Mouse (Mus musculus) forebrain, embryonic 15.5 days (tissue): ENCODE data around the gene Palm3. TPM values are rescaled to one million over a fixed set of nuclear protein-coding genes. Genes with fewer than 3 reads are reported as not detected.
"Not testable (repeated sequence)": the region's sequence is repeated elsewhere in the genome, so short reads cannot be mapped to it uniquely, and the experiment has no call there.

Source experiments
- ATAC-seq: fragments of 200-750 bp; cut with Nextera tagmentation; replicated peaks from 2 replicates; pipeline ENCODE4 v1.8.0; 2017; ENCODE audit warnings: mild to moderate bottlenecking, moderate TSS enrichment, moderate library complexity
- H3K27ac ChIP-seq: fragments of 300-500 bp; sonication (generic); replicated peaks from 2 replicates; pipeline ENCODE4 v1.5.1; 2015; ENCODE audit warnings: mild to moderate bottlenecking, inconsistent platforms
- H3K27me3 ChIP-seq: fragments of 300-500 bp; sonication (generic); 2 replicates; pipeline ENCODE4 v1.6.1; 2015; ENCODE audit warnings: inconsistent platforms
- H3K36me3 ChIP-seq: fragments of 300-500 bp; sonication (generic); 2 replicates; pipeline ENCODE4 v1.6.1; 2015; ENCODE audit warnings: mild to moderate bottlenecking, inconsistent platforms
- H3K4me1 ChIP-seq: fragments of 300-500 bp; sonication (generic); 2 replicates; pipeline ENCODE4 v1.6.1; 2015; ENCODE audit warnings: inconsistent platforms
- H3K4me2 ChIP-seq: fragments of 300-500 bp; sonication (generic); replicated peaks from 2 replicates; pipeline ENCODE4 v1.6.1; 2015; ENCODE audit warnings: mild to moderate bottlenecking, inconsistent platforms
- H3K4me3 ChIP-seq: fragments of 300-500 bp; sonication (generic); 2 replicates; pipeline ENCODE4 v1.5.1; 2015; ENCODE audit warnings: mild to moderate bottlenecking, inconsistent platforms
- H3K9ac ChIP-seq: fragments of 300-500 bp; sonication (generic); replicated peaks from 2 replicates; pipeline ENCODE4 v1.6.1; 2015; ENCODE audit warnings: mild to moderate bottlenecking, inconsistent platforms
- H3K9me3 ChIP-seq: fragments of 300-500 bp; sonication (generic); 2 replicates; pipeline ENCODE4 v1.6.1; 2016; ENCODE audit warnings: inconsistent platforms
- WGBS: fragments of 180-500 bp; shearing (Covaris S2); methylation state at CpG from one replicate; pipeline ENCODE4 v1.1.7; 2015; ENCODE audit warnings: mixed read lengths; 5-methylcytosine and 5-hydroxymethylcytosine counted together
- polyA plus RNA-seq: library from polyadenylated mRNA; unstranded; fragments of >200 nt; fragmentation: Nextera tagmentation; extraction: Ambion mirVana; gene quantifications from 2 replicates; pipeline ENCODE4 v1.2.1, GENCODE M21; 2015

Palm3 gene
- polyA plus RNA-seq, 1 experiment from 2014 or later, result 0.94 TPM

GRCm38 (mm10) chr8:83981533-83981932 is 39.7 kb upstream of the Palm3 start:
- Histone ChIP-seq H3K4me2 (no peak overlapping the region), H3K9ac (no peak overlapping the region), H3K4me1 (peaks cover 14% of the 10 kb centered on the region), H3K27ac (no peak overlapping the region), H3K27me3 (no peaks in the 10 kb centered on the region), H3K36me3 (peaks cover 51% of the 10 kb centered on the region), H3K4me3 (no peak overlapping the region), H3K9me3 (no peaks in the 10 kb centered on the region)
- ATAC-seq, result no peak
- 94% methylated on average over 7 of the region's 7 CpGs for WGBS

- no peak for ATAC-seq
These were observed 38.8 kb upstream of the Palm3 start for GRCm38 (mm10) chr8:83982449-83982848.

GRCm38 (mm10) chr8:83983222-83983621 is 38.0 kb upstream of the Palm3 start:
- not testable (repeated sequence) for H3K9ac ChIP-seq, H3K27me3 ChIP-seq, H3K9me3 ChIP-seq, H3K4me2 ChIP-seq, H3K4me3 ChIP-seq, ATAC-seq, H3K4me1 ChIP-seq, H3K27ac ChIP-seq
- H3K36me3 ChIP-seq, result peaks cover 68% of the 10 kb centered on the region
- 99% methylated on average over 2 of the region's 2 CpGs for WGBS

More at GRCm38 (mm10) chr8:83982449-83982848, 38.8 kb upstream of the Palm3 start:
- 92% methylated on average over 4 of the region's 4 CpGs for WGBS
- H3K4me2 ChIP-seq, result no peak overlapping the region
- peaks cover 60% of the 10 kb centered on the region for H3K36me3 ChIP-seq
- H3K4me1 ChIP-seq, result peaks cover 6% of the 10 kb centered on the region
- H3K27me3 ChIP-seq, result no peaks in the 10 kb centered on the region
- H3K9ac ChIP-seq, result no peak overlapping the region
- H3K27ac ChIP-seq, result no peak overlapping the region
- no peaks in the 10 kb centered on the region for H3K9me3 ChIP-seq
- no peak overlapping the region for H3K4me3 ChIP-seq

- peaks cover 73% of the 10 kb centered on the region for H3K36me3 ChIP-seq
- no peak overlapping the region for H3K27ac ChIP-seq
- H3K9me3 ChIP-seq, result no peaks in the 10 kb centered on the region
- WGBS, result 91% methylated on average over 7 of the region's 7 CpGs
- no peaks in the 10 kb centered on the region for H3K4me1 ChIP-seq
- no peak overlapping the region for H3K9ac ChIP-seq
- no peak overlapping the region for H3K4me2 ChIP-seq
- ATAC-seq, result no peak
- H3K27me3 ChIP-seq, result no peaks in the 10 kb centered on the region
- no peak overlapping the region for H3K4me3 ChIP-seq
These were observed 32.0 kb upstream of the Palm3 start for GRCm38 (mm10) chr8:83989243-83989642.

GRCm38 (mm10) chr8:83990170-83990569 is 31.1 kb upstream of the Palm3 start:
- Histone ChIP-seq H3K4me2 (no peak overlapping the region), H3K4me1 (no peaks in the 10 kb centered on the region), H3K9me3 (no peaks in the 10 kb centered on the region), H3K9ac (no peak overlapping the region), H3K27me3 (no peaks in the 10 kb centered on the region), H3K36me3 (peaks cover 72% of the 10 kb centered on the region), H3K4me3 (no peak overlapping the region), H3K27ac (no peak overlapping the region)
- 95% methylated on average over 14 of the region's 14 CpGs for WGBS
- no peak for ATAC-seq

- WGBS, result 86% methylated on average over 2 of the region's 2 CpGs
- H3K36me3 ChIP-seq, result peaks cover 52% of the 10 kb centered on the region
- H3K27ac ChIP-seq, result no peak overlapping the region
- no peaks in the 10 kb centered on the region for H3K27me3 ChIP-seq
- no peak for ATAC-seq
- no peak overlapping the region for H3K4me3 ChIP-seq
- peaks cover 4% of the 10 kb centered on the region for H3K4me1 ChIP-seq
- H3K9me3 ChIP-seq, result no peaks in the 10 kb centered on the region
- H3K4me2 ChIP-seq, result no peak overlapping the region
- no peak overlapping the region for H3K9ac ChIP-seq
These were observed 28.8 kb upstream of the Palm3 start for GRCm38 (mm10) chr8:83992488-83992887.

- Histone ChIP-seq H3K27ac (no peak overlapping the region), H3K4me3 (no peak overlapping the region), H3K9ac (no peak overlapping the region), H3K9me3 (no peaks in the 10 kb centered on the region), H3K4me1 (peaks cover 9% of the 10 kb centered on the region), H3K36me3 (peaks cover 40% of the 10 kb centered on the region), H3K4me2 (no peak overlapping the region), H3K27me3 (no peaks in the 10 kb centered on the region)
- WGBS, result 92% methylated on average over 3 of the region's 3 CpGs
- no peak for ATAC-seq
These were observed 27.2 kb upstream of the Palm3 start for GRCm38 (mm10) chr8:83994030-83994429.

- Histone ChIP-seq H3K4me1 (peaks cover 17% of the 10 kb centered on the region), H3K27ac (no peak overlapping the region), H3K4me2 (peak overlapping the region; percentile 89), H3K36me3 (peaks cover 41% of the 10 kb centered on the region), H3K9ac (no peak overlapping the region), H3K9me3 (no peaks in the 10 kb centered on the region), H3K4me3 (peak overlapping the region; percentile 72; the same call in 1 of the 2 replicates), H3K27me3 (peaks cover 5% of the 10 kb centered on the region)
- ATAC-seq, result peak; percentile 7; the same call in 1 of the 2 replicates
- 9% methylated on average over 12 of the region's 12 CpGs for WGBS
These were observed 25.3 kb upstream of the Palm3 start for GRCm38 (mm10) chr8:83995973-83996372.

GRCm38 (mm10) chr8:83996567-83997505 is 24.4 kb upstream of the Palm3 start:
- H3K4me1 ChIP-seq, result peaks cover 25% of the 10 kb centered on the region
- peaks cover 35% of the 10 kb centered on the region for H3K36me3 ChIP-seq
- peak; percentile 75 for ATAC-seq
- H3K4me3 ChIP-seq, result peak overlapping the region; percentile 72
- no peaks in the 10 kb centered on the region for H3K9me3 ChIP-seq
- H3K27me3 ChIP-seq, result peaks cover 14% of the 10 kb centered on the region
- peak overlapping the region; percentile 89 for H3K4me2 ChIP-seq
- peak overlapping the region; percentile 94 for H3K27ac ChIP-seq
- peak overlapping the region; percentile 78 for H3K9ac ChIP-seq
- WGBS, result under 1% methylated on average over 59 of the region's 103 CpGs

GRCm38 (mm10) chr8:83997511-83998141 is 23.6 kb upstream of the Palm3 start, which contains the start of gene Samd1:
Samd1 (plus strand) TSS chr8:83997672.
- 0 out of 2 replicates have a peak, but pooled peaks have one; percentile 7 for ATAC-seq
- under 1% methylated on average over 58 of the region's 112 CpGs for WGBS
- Histone ChIP-seq H3K9ac (peak within 1 kb of the TSS; percentile 78), H3K27ac (peak within 1 kb of the TSS; percentile 94), H3K27me3 (peaks cover 14% of the 10 kb centered on the region), H3K9me3 (no peaks in the 10 kb centered on the region), H3K4me2 (peak within 1 kb of the TSS; percentile 89), H3K36me3 (peaks cover 29% of the 10 kb centered on the region), H3K4me1 (peaks cover 25% of the 10 kb centered on the region), H3K4me3 (peak within 1 kb of the TSS; percentile 76)

- Histone ChIP-seq H3K27me3 (peaks cover 14% of the 10 kb centered on the region), H3K4me3 (peak overlapping the region; percentile 76), H3K4me2 (peak overlapping the region; percentile 76), H3K4me1 (peaks cover 31% of the 10 kb centered on the region), H3K9ac (peak overlapping the region; percentile 70), H3K9me3 (no peaks in the 10 kb centered on the region), H3K27ac (peak overlapping the region; percentile 87), H3K36me3 (peaks cover 28% of the 10 kb centered on the region)
- peak; percentile 33 for ATAC-seq
- 1% methylated on average over 68 of the region's 92 CpGs for WGBS
These were observed 22.8 kb upstream of the Palm3 start for GRCm38 (mm10) chr8:83998231-83999056.
